Mouse (Mus musculus): ENCODE measurements around the gene Heatr9. TPM values are rescaled to one million over a fixed set of nuclear protein-coding genes. Genes with fewer than 3 reads are reported as not detected.

Heatr9 gene
- total and polyA plus RNA-seq, 3 experiments: not detected

DNA sequence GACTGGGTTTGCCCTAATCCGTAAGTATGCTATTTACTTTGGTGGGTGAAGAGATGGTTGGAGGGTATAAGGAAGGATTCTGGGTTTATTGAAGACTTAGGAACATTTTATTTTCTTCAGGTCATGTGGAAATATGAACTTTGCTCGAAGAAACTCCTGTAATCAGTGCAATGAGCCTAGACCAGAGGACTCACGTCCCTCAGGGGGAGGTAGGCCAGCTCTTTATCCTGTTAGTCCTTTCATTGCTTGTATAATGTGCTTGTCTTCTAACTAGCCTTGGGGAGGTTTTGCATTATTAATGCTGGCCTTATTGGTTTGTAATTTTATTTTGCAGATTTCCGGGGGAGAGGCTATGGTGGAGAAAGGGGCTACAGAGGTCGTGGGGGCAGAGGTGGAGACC is 17.7 kb downstream of the Heatr9 start:
- no peak overlapping the region for H3K27ac ChIP-seq (ENCODE audit: control insufficient read depth, low read depth, low read length)
- no peak overlapping the region for H3K4me3 ChIP-seq (ENCODE audit: control insufficient read depth in 1 of 2, insufficient read depth in 1 of 2, low read depth in 2 of 2, low read length in 2 of 2)
- TF ChIP-seq ETS1 (IDR thresholded peaks at IDR 0.05; ENCODE audit: low read depth, low read length): no peak
- TF ChIP-seq MXI1 (IDR thresholded peaks at IDR 0.05; ENCODE audit: low read depth, low read length): no peak
- TF ChIP-seq SMC3 (IDR thresholded peaks at IDR 0.05; ENCODE audit: low read depth, low read length): no peak
- no peak for TF ChIP-seq POLR2A (IDR thresholded peaks at IDR 0.05; ENCODE audit: control insufficient read depth in 1 of 2, insufficient read depth in 1 of 2, low read depth in 1 of 2, low read length in 2 of 2, poor library complexity in 1 of 2)
- TF ChIP-seq MAFK (IDR thresholded peaks at IDR 0.05; ENCODE audit: borderline replicate concordance, low read depth, low read length): no peak
- TF ChIP-seq USF1 (IDR thresholded peaks at IDR 0.05; ENCODE audit: low read depth, low read length): no peak
- TF ChIP-seq KAT2A (conservative IDR thresholded peaks at IDR 0.05; ENCODE audit: low read depth, low read length): no peak
- TF ChIP-seq NELFE (IDR thresholded peaks at IDR 0.05; ENCODE audit: low read depth, low read length): no peak
- TF ChIP-seq CHD2 (IDR thresholded peaks at IDR 0.05; ENCODE audit: low read length): no peak
- TF ChIP-seq MYB (IDR thresholded peaks at IDR 0.05; ENCODE audit: low read depth, low read length): no peak
- no peaks in the 10 kb centered on the region for H3K4me1 ChIP-seq (ENCODE audit: control insufficient read depth in 1 of 2, insufficient read depth in 2 of 2, low read length in 2 of 2)
- H3K9me3 ChIP-seq (replicated peaks; ENCODE audit: insufficient read depth, low read length): no peaks in the 10 kb centered on the region
- peaks cover 3 to 65% of the 10 kb centered on the region in 2 experiments; a peak in 3 of 4 replicates for H3K36me3 ChIP-seq (ENCODE audit: control insufficient read depth in 1 of 2, insufficient read depth in 2 of 2, low read length in 2 of 2)
- no peaks in the 10 kb centered on the region for H3K27me3 ChIP-seq (ENCODE audit: control insufficient read depth in 1 of 2, insufficient read depth in 2 of 2, low read length in 2 of 2)
- peaks cover 1% of the 10 kb centered on the region; the same call in 1 of the 2 replicates for H3K79me2 ChIP-seq (ENCODE audit: control insufficient read depth, insufficient read depth, low read length, poor library complexity)
- no peak overlapping the region for H3K9ac ChIP-seq (ENCODE audit: control insufficient read depth, low read depth, low read length, poor library complexity, severe bottlenecking)
- no peak for DNase-seq (ENCODE audit: low read depth, low spot score)

DNA sequence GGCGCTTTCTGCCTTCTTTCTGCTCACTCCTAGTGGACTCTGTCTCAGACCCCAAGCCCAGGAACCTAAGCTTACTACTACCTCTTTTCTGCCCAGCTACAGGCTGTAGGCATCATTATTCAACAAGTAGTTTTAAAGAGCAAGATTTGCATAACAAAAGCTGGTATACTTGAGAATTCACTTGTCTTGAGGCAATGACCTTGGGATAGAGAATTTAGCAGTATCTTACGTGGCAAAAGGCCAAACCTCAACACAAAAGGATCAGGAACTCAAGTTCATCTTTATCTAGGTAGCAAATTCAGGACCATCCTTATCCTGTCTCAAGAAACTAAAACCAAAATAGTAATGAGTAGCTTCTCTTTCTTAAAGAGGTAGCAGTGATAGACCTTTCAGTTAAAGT is 26.4 kb downstream of the Heatr9 start:
- H3K27ac ChIP-seq (ENCODE audit: control insufficient read depth, low read depth, low read length): no peak overlapping the region
- no peak overlapping the region for H3K4me3 ChIP-seq (ENCODE audit: control insufficient read depth in 1 of 2, insufficient read depth in 1 of 2, low read depth in 2 of 2, low read length in 2 of 2)
- H3K79me2 ChIP-seq (ENCODE audit: control insufficient read depth, insufficient read depth, low read length, poor library complexity): peaks cover 9% of the 10 kb centered on the region; the same call in 1 of the 2 replicates
- peaks cover 6 to 16% of the 10 kb centered on the region in 2 experiments for H3K4me1 ChIP-seq (ENCODE audit: control insufficient read depth in 1 of 2, insufficient read depth in 2 of 2, low read length in 2 of 2)
- peaks cover 39 to 68% of the 10 kb centered on the region in 2 experiments for H3K36me3 ChIP-seq (ENCODE audit: control insufficient read depth in 1 of 2, insufficient read depth in 2 of 2, low read length in 2 of 2)
- H3K9ac ChIP-seq (ENCODE audit: control insufficient read depth, low read depth, low read length, poor library complexity, severe bottlenecking): no peak overlapping the region
- no peaks in the 10 kb centered on the region for H3K9me3 ChIP-seq (replicated peaks; ENCODE audit: insufficient read depth, low read length)
- no peak for TF ChIP-seq TBP (IDR thresholded peaks at IDR 0.05; ENCODE audit: low read depth, low read length)
- no peak for TF ChIP-seq MYB (IDR thresholded peaks at IDR 0.05; ENCODE audit: low read depth, low read length)
- no peak for TF ChIP-seq RCOR1 (IDR thresholded peaks at IDR 0.05; ENCODE audit: low read depth, low read length)
- peak; percentile 32; the same call in 1 of the 2 replicates for TF ChIP-seq ETS1 (IDR thresholded peaks at IDR 0.05; ENCODE audit: low read depth, low read length)
- TF ChIP-seq MAFK (IDR thresholded peaks at IDR 0.05; ENCODE audit: borderline replicate concordance, low read depth, low read length): no peak
- no peak for TF ChIP-seq KAT2A (conservative IDR thresholded peaks at IDR 0.05; ENCODE audit: low read depth, low read length)
- no peak for TF ChIP-seq CHD2 (IDR thresholded peaks at IDR 0.05; ENCODE audit: low read length)
- no peak for TF ChIP-seq ZKSCAN1 (IDR thresholded peaks at IDR 0.05; ENCODE audit: low read depth, low read length)
- TF ChIP-seq POLR2A (IDR thresholded peaks at IDR 0.05; ENCODE audit: control insufficient read depth in 1 of 2, insufficient read depth in 1 of 2, low read depth in 1 of 2, low read length in 2 of 2, poor library complexity in 1 of 2): no peak
- TF ChIP-seq HCFC1 (IDR thresholded peaks at IDR 0.05; ENCODE audit: low read depth, low read length): no peak
- no peak for TF ChIP-seq TAL1 (IDR thresholded peaks at IDR 0.05; ENCODE audit: low read length)
- peak; percentile 57; the same call in 1 of the 2 replicates for TF ChIP-seq GATA1 (IDR thresholded peaks at IDR 0.05; ENCODE audit: low read depth, low read length)
- no peak for TF ChIP-seq NELFE (IDR thresholded peaks at IDR 0.05; ENCODE audit: low read depth, low read length)
- no peak for TF ChIP-seq TCF12 (IDR thresholded peaks at IDR 0.05; ENCODE audit: low read depth, low read length)
- TF ChIP-seq MAZ (IDR thresholded peaks at IDR 0.05; ENCODE audit: low read depth, low read length): no peak
- TF ChIP-seq POLR2AphosphoS5 (IDR thresholded peaks at IDR 0.05; ENCODE audit: borderline replicate concordance, low read depth, low read length): no peak
- no peak for TF ChIP-seq UBTF (IDR thresholded peaks at IDR 0.05; ENCODE audit: borderline replicate concordance, insufficient read depth, low read depth, low read length)
- peak; percentile 16; the same call in 1 of the 2 replicates for TF ChIP-seq POLR2AphosphoS2 (IDR thresholded peaks at IDR 0.05; ENCODE audit: low read length)
- TF ChIP-seq ELF1 (IDR thresholded peaks at IDR 0.05; ENCODE audit: low read depth, low read length): no peak
- TF ChIP-seq MXI1 (IDR thresholded peaks at IDR 0.05; ENCODE audit: low read depth, low read length): no peak
- TF ChIP-seq EP300 (IDR thresholded peaks at IDR 0.05; ENCODE audit: low read depth in 1 of 2, low read length in 2 of 2): peak; percentile 29 to 46; a peak in 2 of 4 replicates
- H3K27me3 ChIP-seq (ENCODE audit: control insufficient read depth in 1 of 2, insufficient read depth in 2 of 2, low read length in 2 of 2): no peaks in the 10 kb centered on the region
- DNase-seq (ENCODE audit: low read depth, low spot score): peak; percentile 65

Data from MEL (cell line).